Mouse (Mus musculus): ENCODE data around the gene Trim15. TPM values are rescaled to one million over a fixed set of nuclear protein-coding genes. Genes with fewer than 3 reads are reported as not detected.
"Not testable (repeated sequence)": the region's sequence is repeated elsewhere in the genome, so short reads cannot be mapped to it uniquely, and the experiment has no call there.

Trim15 gene
- polyA plus RNA-seq, 1 experiment from 2014 or later, result 0.61 TPM

DNA sequence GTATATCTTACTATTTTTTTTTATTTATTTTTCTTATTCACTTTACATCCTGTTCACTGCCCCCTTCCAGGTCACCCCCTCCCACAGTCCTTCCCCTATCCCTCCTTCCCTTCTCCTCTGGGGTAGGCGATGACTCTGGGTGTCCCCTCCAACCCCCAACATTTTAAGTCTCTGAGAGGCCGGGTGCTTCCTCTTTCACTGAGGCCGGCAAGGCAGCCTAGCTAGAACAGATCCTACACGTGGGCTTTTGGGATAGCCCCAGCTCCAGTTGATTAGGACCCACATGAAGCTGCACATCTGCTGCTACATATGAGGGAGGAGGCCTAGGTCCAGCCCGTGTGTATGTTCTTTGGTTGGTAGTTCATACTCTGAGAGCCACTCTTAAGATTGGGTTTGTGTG lies 28.0 kb downstream of the Trim15 start:
- no peak overlapping the region for H3K27ac ChIP-seq (replicated peaks)
- no peak overlapping the region for H3K4me3 ChIP-seq
- H3K36me3 ChIP-seq, result peaks cover 3% of the 10 kb centered on the region; the same call in 1 of the 2 replicates
- H3K9ac ChIP-seq, result 0 out of 2 replicates have a peak overlapping the region, but pooled peaks have one; percentile 31
- no peaks in the 10 kb centered on the region for H3K9me3 ChIP-seq
- 86% methylated on average over 5 of the region's 5 CpGs for WGBS
- no peaks in the 10 kb centered on the region for H3K27me3 ChIP-seq
- peaks cover 27% of the 10 kb centered on the region for H3K4me1 ChIP-seq (replicated peaks)
- H3K4me2 ChIP-seq, result no peak overlapping the region
- no peak for ATAC-seq (ENCODE audit: low read depth)

GRCm38 (mm10) chr17:36836874-36837647 lies 29.9 kb downstream of the Trim15 start, which contains the start of gene Trim26:
Trim26 (plus strand) TSS chr17:36837134.
- Histone ChIP-seq H3K4me1 (replicated peaks) (peaks cover 27% of the 10 kb centered on the region), H3K36me3 (no peaks in the 10 kb centered on the region; the same call in 1 of the 2 replicates), H3K27ac (replicated peaks) (peak within 1 kb of the TSS; percentile 95), H3K4me3 (peak within 1 kb of the TSS; percentile 73), H3K9me3 (no peaks in the 10 kb centered on the region), H3K27me3 (no peaks in the 10 kb centered on the region), H3K4me2 (peak within 1 kb of the TSS; percentile 60), H3K9ac (peak within 1 kb of the TSS; percentile 92)
- peak; percentile 98 for ATAC-seq (ENCODE audit: low read depth)
- WGBS, result under 1% methylated on average over 58 of the region's 58 CpGs

DNA sequence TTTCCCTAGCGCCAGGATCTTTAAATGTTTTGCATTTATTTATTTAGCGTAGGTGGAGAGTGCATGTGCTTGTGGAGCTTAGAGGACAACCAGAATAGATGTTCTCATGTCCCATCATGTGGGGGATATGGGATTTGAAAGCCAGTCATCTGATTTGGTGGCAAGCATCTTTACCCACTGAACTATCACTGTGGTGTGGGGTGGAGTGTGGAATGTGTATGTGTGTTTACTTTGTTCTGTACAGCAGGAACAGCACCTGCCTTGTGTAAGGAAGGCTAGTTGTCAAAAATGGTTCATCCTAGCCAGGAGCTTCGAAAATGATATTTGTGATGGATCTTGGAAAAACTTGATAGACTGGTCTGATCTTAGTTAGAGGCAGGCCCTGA lies 30.6 kb downstream of the Trim15 start:
- H3K4me3 ChIP-seq, result peak overlapping the region; percentile 73
- peaks cover 27% of the 10 kb centered on the region for H3K4me1 ChIP-seq (replicated peaks)
- H3K36me3 ChIP-seq, result no peaks in the 10 kb centered on the region; the same call in 1 of the 2 replicates
- peak; percentile 49 for ATAC-seq (ENCODE audit: low read depth)
- peak overlapping the region; percentile 92 for H3K9ac ChIP-seq
- no peaks in the 10 kb centered on the region for H3K27me3 ChIP-seq
- H3K4me2 ChIP-seq, result peak overlapping the region; percentile 60
- H3K27ac ChIP-seq (replicated peaks), result peak overlapping the region; percentile 95
- no peaks in the 10 kb centered on the region for H3K9me3 ChIP-seq
- WGBS, result 18% methylated on average over 3 of the region's 3 CpGs

- Histone ChIP-seq H3K9me3 (no peaks in the 10 kb centered on the region), H3K27ac (replicated peaks) (peak overlapping the region; percentile 95), H3K4me3 (peak overlapping the region; percentile 73), H3K9ac (no peak overlapping the region), H3K4me1 (replicated peaks) (peaks cover 27% of the 10 kb centered on the region), H3K4me2 (peak overlapping the region; percentile 60), H3K36me3 (no peaks in the 10 kb centered on the region; the same call in 1 of the 2 replicates), H3K27me3 (no peaks in the 10 kb centered on the region)
- WGBS, result 36% methylated on average over 12 of the region's 12 CpGs
- ATAC-seq (ENCODE audit: low read depth), result peak; percentile 12; the same call in 1 of the 2 replicates
Observed at GRCm38 (mm10) chr17:36835591-36836426, 31.2 kb downstream of the Trim15 start.

DNA sequence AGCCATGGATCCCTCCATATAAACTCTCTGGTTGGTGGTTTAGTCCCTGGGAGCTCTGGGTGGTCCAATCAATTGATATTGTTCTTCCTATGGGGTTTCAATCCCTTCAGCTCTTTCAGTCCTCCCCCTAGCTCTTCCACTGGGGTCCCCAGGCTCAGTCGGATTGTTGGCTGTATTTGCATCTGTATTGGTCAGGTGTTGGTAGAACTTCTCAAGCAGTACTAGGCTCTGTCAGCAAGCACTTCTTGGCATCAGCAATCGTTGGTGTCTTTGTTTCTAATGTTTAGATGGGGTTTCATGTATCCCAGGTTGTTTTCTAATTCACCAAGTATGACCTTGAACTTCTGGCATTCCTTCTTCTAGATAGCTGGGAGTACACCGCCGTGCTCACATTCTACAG lies 34.3 kb downstream of the Trim15 start:
- H3K4me3 ChIP-seq, result no peak overlapping the region
- WGBS, result 55% methylated on average over 4 of the region's 4 CpGs
- H3K36me3 ChIP-seq, result no peaks in the 10 kb centered on the region
- no peaks in the 10 kb centered on the region for H3K9me3 ChIP-seq
- no peak overlapping the region for H3K4me2 ChIP-seq
- no peaks in the 10 kb centered on the region for H3K27me3 ChIP-seq
- no peak for ATAC-seq (ENCODE audit: low read depth)
- peaks cover 11% of the 10 kb centered on the region for H3K4me1 ChIP-seq (replicated peaks)
- H3K27ac ChIP-seq (replicated peaks), result no peak overlapping the region
- H3K9ac ChIP-seq, result no peak overlapping the region

DNA sequence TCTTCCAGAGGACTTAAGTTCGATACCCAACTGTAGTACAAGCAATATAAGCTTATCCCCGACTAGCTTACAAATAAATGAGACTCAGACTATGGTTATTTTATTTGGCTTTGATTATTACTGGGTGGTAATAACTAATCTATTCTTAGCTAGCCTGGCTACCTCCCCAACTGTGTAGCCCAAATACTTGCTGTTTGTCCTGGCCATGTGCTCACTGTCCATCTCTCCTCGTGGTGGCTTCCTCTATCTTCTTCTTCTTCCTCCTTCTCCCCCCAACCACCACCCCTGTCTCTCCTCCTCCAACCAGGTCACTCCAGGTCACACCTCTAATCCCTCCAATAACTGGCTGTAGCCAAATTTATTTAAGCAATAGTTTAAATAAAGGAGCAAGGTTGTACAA lies 36.5 kb downstream of the Trim15 start:
- 86% methylated on average over 3 of the region's 3 CpGs for WGBS
- no peaks in the 10 kb centered on the region for H3K36me3 ChIP-seq
- no peaks in the 10 kb centered on the region for H3K9me3 ChIP-seq
- no peak overlapping the region for H3K4me2 ChIP-seq
- H3K4me3 ChIP-seq, result no peak overlapping the region
- no peak for ATAC-seq (ENCODE audit: low read depth)
- H3K4me1 ChIP-seq (replicated peaks), result no peaks in the 10 kb centered on the region
- H3K27ac ChIP-seq (replicated peaks), result no peak overlapping the region
- H3K9ac ChIP-seq, result no peak overlapping the region
- no peaks in the 10 kb centered on the region; the same call in 1 of the 2 replicates for H3K27me3 ChIP-seq

- WGBS, result 83% methylated on average over 2 of the region's 2 CpGs
- no peak overlapping the region for H3K4me3 ChIP-seq
- no peaks in the 10 kb centered on the region for H3K36me3 ChIP-seq
- ATAC-seq (ENCODE audit: low read depth), result no peak
- H3K9ac ChIP-seq, result no peak overlapping the region
- H3K4me1 ChIP-seq (replicated peaks), result no peaks in the 10 kb centered on the region
- no peaks in the 10 kb centered on the region for H3K9me3 ChIP-seq
- H3K4me2 ChIP-seq, result no peak overlapping the region
- H3K27me3 ChIP-seq, result no peaks in the 10 kb centered on the region; the same call in 1 of the 2 replicates
- H3K27ac ChIP-seq (replicated peaks), result no peak overlapping the region
Observed at GRCm38 (mm10) chr17:36828488-36828887, 38.5 kb downstream of the Trim15 start.

DNA sequence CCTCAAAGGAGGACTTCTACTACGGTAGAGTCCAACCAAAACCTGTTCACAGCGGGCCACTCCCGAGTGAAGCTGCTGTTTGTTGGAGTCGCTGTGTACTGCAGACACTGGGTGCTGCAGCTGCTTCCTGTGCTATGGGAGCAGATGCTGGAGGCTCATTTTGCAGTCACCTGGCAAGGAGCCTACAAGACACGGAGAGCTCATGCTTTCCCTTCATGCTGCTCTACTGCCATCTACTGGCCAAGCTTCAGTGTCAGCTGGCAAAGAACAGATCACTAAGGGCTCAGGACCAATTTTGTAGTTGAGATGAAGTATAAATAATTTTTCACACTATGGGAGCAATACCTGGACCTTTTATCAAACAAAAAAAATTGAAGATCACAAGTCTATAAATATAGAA lies 41.0 kb downstream of the Trim15 start:
- H3K4me2 ChIP-seq, result peak overlapping the region; percentile 31
- not testable (repeated sequence) for H3K36me3 ChIP-seq; H3K9ac ChIP-seq; H3K9me3 ChIP-seq; H3K4me3 ChIP-seq; H3K27me3 ChIP-seq; H3K27ac ChIP-seq (replicated peaks); H3K4me1 ChIP-seq (replicated peaks)
- WGBS, result 14% methylated on average over 5 of the region's 5 CpGs
- ATAC-seq (ENCODE audit: low read depth), result peak; percentile 88

GRCm38 (mm10) chr17:36825525-36825924 lies 41.5 kb downstream of the Trim15 start:
- Histone ChIP-seq H3K9me3 (no peaks in the 10 kb centered on the region), H3K36me3 (no peaks in the 10 kb centered on the region), H3K4me2 (peak overlapping the region; percentile 31), H3K27ac (replicated peaks) (no peak overlapping the region), H3K4me3 (no peak overlapping the region), H3K4me1 (replicated peaks) (no peaks in the 10 kb centered on the region), H3K27me3 (no peaks in the 10 kb centered on the region; the same call in 1 of the 2 replicates), H3K9ac (no peak overlapping the region)
- 28% methylated on average over 4 of the region's 4 CpGs for WGBS
- peak; percentile 79 for ATAC-seq (ENCODE audit: low read depth)

DNA sequence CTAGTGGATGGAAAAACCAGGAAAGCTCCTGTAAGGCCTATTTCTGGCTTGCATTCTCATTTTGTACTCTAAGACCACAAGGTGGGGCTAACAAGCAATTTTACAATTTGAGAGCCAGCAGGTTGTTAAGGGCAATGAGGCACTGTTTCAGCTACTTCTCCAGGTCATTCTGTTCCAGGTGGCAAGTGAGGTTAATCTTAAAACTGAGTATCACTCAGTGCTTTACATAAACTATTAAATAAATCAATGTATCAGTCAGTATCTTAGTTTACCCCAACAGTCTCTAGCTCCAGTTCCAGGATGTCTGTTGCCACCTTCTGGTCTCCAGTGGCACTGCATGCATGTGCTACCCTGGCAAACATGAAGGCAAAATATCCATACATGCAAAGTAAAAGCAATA lies 43.0 kb downstream of the Trim15 start:
- Histone ChIP-seq H3K4me2 (no peak overlapping the region), H3K27me3 (no peaks in the 10 kb centered on the region; the same call in 1 of the 2 replicates), H3K4me1 (replicated peaks) (no peaks in the 10 kb centered on the region), H3K9ac (no peak overlapping the region), H3K4me3 (no peak overlapping the region), H3K9me3 (no peaks in the 10 kb centered on the region), H3K27ac (replicated peaks) (no peak overlapping the region), H3K36me3 (no peaks in the 10 kb centered on the region)
- ATAC-seq (ENCODE audit: low read depth), result no peak

DNA sequence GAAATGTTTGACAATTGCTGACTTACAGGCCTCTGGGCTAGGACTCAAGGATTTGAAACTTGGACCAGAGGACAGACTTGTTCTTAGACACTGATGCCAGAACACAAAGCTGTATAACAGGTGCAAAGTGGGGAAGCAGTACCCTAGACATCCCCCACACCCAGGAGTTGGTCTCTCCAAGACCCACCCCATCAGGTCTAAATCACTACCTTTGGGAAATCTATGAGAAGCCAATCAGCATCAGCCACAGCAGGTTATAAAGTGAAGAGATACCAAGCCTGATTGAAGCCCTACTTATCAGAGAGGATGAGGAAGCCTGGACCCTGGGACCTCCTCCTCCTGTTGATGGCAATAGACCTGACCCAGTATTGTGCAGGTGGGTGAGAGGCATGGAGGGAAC lies 55.1 kb downstream of the Trim15 start, which contains the start of gene H2-M10.6:
Gene H2-M10.6, plus strand, starts transcription at position 301 of the 400 bp plus-strand sequence.
- Histone ChIP-seq H3K36me3 (no peaks in the 10 kb centered on the region), H3K9ac (no peak within 1 kb of the TSS), H3K4me1 (replicated peaks) (no peaks in the 10 kb centered on the region), H3K4me3 (no peak within 1 kb of the TSS), H3K27me3 (no peaks in the 10 kb centered on the region), H3K9me3 (no peaks in the 10 kb centered on the region), H3K27ac (replicated peaks) (no peak within 1 kb of the TSS), H3K4me2 (no peak within 1 kb of the TSS)
- ATAC-seq (ENCODE audit: low read depth), result no peak

Measured in neural tube, embryonic 13.5 days (tissue).